Mouse (Mus musculus) mouse embryonic stem cell (cell line): ENCODE results near the gene Fgfr2.

ENCODE experiments used
- in situ Hi-C, 2 experiments: fragments of 300-500 bp; cut with MboI; formaldehyde crosslinking; loops; 1 replicate in 1 of 2; 3 replicates in 1 of 2; pipeline ENCODE4 v1.14.3; 2019 to 2020; ENCODE audit warnings: low sequenced_read_pairs in 2 of 2, low pct_unique_long_range_greater_than_20kb in 1 of 2, mixed read lengths in 1 of 2; ENCODE audit not compliant: unreplicated experiment in 1 of 2

Fgfr2 gene

DNA sequence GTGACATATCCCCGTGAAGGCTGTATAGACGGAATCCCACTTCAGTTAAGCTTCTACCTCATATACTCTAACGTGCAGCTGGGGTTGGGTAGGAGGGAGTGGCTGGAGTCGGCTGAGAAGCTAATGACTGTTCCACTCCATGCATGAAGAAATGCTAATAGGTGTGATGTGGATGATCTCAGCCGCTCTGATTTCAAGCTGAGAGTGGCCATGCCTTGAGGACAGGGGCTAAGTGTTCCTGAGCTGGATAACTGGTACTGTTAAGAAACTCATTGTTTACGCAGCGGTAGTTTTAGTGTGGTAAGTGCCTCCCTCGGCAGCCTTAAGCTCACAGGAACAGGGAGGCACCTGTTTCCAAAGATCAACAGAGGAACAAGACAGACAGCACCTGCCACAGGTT is 1819.8 kb downstream of the Fgfr2 start:
- in situ Hi-C loops = no loop called here

DNA sequence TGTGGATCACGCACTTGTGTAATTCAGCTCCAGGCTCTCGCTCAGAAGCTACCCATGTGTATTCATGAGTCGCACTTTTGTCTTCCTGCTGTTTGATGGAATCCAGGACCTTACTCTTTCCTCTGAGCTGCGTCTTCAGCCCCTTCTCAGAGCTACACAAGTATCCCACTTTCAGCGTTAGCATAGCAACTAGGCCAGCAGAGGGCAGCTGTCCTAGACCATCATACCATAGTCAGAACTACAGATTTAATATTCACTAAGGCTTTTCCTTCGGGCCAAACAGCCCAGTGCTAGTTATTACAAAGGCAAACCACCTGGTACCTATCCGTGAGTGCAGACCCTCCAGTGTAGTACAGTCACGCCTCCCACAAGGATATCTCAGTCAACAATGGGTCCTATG is 1826.0 kb downstream of the Fgfr2 start:
- in situ Hi-C loops = no loop called here

DNA sequence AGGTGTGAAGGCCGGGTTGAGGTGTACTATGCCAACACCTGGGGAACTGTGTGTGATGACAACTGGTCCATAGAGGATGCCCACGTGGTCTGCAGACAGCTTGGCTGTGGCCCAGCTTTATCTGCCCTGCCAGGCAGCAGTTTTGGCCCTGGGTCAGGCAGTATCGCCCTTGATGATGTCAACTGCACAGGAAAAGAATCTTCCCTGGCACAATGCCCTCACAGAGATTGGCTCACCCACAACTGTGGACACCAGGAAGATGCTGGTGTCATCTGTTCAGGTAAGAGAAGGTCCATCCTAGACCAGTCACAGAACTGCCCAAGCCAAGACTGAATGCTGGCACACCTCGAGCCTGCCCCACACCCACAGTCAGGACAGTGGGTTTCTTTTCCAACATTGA is 1857.3 kb downstream of the Fgfr2 start:
- in situ Hi-C loops = no loop called here

DNA sequence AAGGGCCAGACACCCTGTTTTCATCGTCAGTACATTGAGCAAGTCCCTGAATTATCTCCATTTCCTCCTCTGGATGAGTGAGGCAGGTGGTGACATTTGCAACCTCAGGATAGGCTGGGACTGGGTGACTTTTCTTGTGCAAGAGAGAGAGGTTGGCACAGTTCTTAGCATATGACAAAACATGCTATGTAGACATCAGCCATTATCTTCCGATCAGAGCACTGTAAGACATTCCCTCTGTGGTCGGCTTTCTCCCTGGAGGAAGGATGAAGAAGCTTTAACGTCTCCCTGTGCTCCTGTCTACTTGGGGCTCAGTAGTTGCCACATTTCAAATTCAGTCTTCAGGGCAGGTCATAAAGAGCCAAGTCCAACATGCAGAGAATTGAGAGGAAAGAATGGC is 1858.9 kb downstream of the Fgfr2 start:
- in situ Hi-C loops = no loop called here

DNA sequence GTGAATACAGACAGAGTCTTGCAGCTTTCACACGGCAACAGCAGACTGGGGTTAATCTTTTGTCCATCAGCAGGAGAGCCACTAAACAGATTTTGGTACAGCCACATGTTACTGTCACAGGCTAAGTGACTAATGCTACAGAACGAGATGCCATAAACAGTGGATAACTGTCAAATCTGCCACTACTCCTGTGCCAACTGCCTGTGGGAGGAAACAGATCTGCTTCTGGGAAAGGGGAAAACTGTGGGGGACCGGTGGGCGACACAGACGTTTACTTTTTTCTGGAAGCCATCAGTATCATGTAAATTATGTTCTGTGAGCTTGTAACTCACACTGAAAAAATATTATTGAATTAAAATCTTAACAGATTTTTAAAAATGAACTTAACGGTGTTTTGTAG is 1862.2 kb downstream of the Fgfr2 start:
- in situ Hi-C loops = no loop called here

DNA sequence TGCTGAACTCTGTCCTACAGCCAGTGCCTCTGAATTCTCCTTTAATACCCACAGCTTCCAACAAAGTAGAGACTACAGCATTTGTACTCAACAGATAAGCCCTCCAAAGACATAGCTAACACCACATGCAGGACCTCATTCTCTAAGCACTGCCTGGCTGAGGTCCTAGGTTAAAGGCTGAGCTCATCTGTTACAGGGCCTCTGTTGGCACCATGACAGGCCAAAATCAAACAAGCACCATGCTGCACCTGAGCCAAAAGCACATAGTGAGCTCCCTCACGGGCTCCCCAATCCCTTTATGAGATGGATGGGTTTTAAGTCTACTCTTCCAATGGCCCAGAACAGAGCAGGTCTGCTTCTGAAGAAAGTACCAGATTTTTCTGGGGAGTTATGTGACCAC is 1865.8 kb downstream of the Fgfr2 start:
- in situ Hi-C loops = no loop called here

DNA sequence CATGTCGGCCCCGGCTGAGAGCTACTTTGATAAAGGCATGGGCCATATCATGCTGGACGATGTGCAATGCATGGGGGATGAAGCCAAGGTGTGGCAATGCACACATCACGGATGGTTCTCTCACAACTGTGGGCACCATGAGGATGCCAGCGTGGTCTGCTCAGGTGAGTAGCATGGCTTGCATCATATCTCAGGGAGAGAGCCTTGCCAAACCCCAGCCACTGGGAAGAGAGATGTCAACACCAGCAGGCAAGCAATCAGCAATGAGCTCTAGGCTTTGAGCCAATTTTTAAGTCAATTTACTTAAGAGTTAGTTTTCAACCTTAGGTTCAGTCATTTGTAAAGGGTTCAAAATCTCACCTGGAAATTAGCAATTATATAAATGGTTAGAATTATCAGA is 1866.3 kb downstream of the Fgfr2 start:
- in situ Hi-C loops = no loop called here

DNA sequence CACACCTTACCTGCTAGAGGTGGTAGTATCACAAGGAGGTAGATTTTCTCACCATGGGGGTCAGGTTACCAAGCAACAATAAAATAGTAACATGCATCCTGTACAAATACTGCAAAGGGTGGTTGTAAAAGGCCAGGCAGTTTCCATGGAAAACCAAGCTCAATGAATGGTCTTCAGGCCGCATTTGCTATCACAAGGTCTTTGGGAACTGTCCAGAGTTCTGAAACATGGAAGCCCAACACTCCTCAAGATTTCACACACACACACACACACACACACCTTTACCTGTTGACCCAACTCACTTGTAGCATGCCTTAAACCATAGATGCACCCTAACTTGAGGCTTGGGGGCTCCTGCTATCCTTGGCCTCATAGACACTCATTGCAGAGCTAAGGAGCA is 1878.2 kb downstream of the Fgfr2 start:
- in situ Hi-C loops = no loop called here

DNA sequence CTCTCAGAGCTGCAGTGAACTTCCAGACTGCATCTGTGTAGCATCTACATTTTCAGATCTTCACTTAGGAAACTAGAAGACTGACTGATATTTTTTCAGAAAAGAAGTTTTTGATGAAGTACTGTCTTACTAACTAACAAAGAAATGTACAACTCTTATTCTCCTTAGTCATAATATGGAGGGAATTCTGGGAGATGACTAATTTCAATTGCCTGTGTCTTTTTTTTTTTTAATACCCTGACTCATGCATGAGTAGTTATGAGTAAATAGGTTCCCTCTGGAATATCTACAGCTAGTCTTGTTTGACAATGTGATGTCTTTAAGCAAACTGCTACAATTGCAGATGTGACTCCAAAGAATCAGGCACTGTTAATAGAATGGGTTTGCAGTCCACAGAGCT is 1887.1 kb downstream of the Fgfr2 start:
- in situ Hi-C loops = no loop called here

DNA sequence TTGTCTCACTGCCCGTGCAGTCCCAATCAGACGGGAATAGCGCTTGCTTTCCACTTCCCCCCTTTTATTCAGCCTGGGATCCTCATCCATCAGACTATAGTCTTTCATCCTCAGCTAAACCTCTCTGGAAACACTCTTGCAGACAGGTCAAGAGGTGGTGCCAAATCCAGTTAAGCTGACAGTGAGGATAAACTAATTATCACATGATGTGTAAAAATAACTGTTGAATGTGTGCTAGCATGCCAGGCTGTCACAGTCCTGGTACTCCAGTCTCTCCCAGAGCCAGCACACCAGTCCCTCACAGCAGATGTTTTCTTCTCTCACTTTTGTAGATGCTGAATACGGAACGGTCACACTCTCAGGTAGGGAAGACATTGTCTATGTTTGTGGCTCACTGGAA is 1900.1 kb downstream of the Fgfr2 start:
- in situ Hi-C loops = no loop called here

DNA sequence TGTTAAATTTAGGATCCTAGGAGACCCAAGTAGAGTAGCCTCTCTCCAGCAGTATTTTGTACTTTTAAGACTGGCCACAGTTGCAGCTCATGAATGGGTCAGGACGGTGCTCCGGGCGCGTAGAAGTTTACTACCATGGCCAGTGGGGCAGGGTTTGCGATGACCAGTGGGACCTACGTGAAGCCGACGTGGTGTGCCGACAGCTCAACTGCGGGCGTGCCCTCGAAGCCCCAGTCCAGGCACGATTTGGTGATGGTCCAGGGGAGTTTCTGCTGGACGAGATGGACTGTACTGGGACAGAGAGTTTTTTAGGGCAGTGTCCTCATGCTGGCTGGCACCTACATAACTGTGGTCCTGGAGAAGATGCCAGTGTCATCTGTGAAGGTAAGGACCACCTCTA is 1935.2 kb downstream of the Fgfr2 start:
- in situ Hi-C loops = no loop called here

DNA sequence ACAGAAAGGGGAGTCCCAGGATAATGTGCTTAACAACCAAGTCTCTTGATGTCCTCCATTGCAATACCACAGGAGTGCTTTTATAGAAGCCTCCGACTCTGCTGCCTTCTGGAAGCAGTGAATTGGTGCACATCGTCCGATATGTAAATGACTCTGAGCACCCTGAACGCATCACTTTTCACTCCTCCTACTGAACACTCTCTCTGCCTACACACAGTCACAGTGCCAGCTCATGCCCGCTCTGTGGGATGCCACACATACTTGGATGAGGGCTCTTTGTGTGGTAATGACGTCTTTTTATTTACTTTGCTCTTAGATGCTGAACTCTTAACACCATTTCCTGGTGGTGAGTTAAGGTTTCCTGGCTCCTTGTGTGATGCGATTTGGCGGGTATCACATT is 1936.1 kb downstream of the Fgfr2 start:
- in situ Hi-C loops = no loop called here

DNA sequence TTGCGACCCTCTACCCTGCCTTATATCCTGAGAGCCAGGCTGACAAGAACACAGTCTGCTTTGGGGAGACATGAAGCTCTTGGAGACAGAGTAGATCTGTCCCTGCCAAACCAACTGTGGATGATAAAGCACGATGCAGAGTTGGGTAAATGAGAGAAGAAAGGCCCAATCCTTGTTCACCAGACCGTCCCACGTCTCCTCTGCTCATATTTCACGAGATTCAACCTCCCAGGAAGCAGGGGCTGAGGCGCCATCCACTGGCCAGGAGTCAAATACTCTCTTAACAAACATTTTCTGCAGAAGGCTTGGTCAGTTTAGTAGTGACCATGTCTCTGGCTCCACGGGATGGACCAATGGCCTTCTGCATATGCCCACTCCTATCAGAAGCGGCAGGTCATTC is 1938.8 kb downstream of the Fgfr2 start:
- in situ Hi-C loops = no loop called here

DNA sequence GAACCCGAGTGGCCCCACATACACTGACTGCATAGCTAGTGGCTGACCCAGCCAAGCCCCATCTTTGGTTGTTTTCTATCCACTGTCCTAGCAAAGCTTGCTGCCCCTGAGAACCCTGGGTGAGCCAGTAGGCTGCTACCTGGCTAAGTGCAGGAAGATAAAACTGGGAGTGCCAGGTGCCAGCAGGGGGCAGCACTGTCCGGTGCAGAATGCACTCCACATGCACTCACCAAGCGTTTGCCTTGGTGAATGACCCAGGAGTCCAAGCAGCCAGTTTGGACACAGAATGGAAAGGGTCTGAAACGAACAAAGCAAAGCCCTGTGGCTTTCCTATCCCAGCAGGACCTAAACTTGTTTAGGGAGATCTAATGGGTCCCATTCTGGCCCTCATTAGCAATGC is 1940.5 kb downstream of the Fgfr2 start:
- in situ Hi-C loops = no loop called here

DNA sequence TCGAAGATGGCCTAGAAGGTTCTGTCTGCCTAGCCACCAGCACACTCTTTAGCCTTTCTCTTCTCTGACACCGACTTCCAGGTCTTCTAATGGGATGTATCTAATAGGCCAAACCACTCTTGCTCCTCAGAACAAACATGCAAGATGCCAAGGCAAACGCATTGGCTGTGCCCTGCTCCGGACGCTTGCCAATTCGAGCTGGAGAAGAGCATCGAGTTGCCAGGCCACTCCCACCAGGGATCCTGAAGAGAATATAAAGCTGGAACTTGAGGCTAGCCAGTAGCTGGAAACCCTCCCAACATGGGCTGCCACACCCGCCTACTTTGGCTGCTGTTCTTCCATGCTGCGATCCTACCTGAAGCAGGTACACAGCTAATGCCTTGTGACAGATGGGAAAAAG is 1949.0 kb downstream of the Fgfr2 start, which contains the start of gene 5430419D17Rik:
TSS of gene 5430419D17Rik (plus strand) at position 282 of the 400 bp plus-strand sequence.
- in situ Hi-C loops = no loop called here

DNA sequence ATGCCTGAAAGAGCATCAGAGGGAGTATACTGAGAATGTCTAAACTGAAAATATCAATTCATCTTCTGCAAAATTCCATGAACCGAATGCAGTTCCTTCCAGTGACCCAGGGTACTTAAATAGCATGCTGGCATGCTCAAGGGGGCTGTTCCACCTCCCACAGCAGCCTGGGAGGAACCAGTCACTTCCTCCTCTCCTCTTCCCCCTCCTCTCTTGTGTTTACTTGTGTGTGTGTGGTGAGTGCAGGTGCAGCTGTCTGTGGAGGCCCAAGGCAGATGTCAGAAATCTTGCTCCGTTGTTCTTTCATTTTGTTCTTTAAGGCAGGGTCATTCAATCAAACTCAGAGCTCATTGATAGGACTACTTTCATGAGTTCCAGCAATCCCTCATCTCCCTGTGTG is 1954.1 kb downstream of the Fgfr2 start:
- in situ Hi-C loops = no loop called here

DNA sequence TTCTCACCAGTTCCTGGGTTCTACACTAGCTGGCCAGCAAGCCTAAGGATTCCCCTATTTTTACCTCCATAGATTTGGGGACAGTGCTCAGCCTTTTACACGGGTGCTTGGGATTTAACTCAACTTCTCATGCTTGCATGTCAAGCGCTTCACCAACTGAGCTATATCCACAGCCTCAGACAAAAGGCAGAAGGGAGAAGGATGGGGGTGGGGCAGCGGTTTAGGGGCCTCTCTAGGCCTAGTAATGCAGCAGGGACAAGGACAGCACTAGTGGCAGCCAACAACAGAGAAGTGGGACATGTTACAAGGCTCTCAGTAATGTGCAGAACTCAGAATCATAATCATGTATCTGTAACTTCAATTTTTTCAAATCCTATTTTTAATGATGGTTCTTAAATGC is 1955.4 kb downstream of the Fgfr2 start:
- in situ Hi-C loops = no loop called here

DNA sequence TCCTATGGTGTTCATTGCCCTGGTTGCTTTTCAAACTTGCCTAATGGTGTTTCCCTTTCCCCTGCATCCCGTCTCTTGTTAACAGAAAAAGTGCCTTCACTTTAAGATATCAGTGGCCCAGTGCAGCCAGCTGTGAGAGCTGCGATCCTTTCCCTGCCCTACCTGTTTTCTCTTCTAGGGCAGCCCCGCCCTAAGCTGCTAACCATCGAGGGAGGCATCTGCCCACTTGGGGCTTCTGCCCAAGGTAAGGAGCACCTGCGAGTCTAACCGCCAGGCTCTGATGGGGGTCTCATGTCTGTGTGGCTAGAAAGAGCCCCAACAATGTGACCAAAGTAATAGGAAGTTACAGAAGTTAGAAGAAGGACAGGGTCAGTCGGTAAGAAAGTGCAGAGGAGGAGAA is 1960.9 kb downstream of the Fgfr2 start:
- in situ Hi-C loops = no loop called here

DNA sequence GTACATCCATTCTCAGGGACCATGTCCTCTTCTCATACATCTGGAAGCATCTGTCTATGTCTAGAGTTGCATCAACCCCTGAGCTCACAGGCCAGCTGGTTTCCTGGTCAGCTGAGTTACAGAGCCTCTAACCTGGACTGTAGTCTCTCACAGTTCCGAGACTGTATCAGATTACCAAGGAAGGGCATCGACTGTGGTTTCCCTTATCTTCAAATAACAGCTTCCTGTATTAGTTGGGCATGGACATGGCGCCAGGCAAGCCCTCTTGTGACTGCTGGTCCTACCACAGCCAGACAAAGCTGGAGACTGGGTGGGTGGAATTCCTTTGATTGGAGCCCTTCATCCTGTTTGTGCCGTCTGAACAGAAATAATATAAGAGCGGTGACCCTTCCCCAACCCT is 1970.1 kb downstream of the Fgfr2 start:
- in situ Hi-C loops = no loop called here

DNA sequence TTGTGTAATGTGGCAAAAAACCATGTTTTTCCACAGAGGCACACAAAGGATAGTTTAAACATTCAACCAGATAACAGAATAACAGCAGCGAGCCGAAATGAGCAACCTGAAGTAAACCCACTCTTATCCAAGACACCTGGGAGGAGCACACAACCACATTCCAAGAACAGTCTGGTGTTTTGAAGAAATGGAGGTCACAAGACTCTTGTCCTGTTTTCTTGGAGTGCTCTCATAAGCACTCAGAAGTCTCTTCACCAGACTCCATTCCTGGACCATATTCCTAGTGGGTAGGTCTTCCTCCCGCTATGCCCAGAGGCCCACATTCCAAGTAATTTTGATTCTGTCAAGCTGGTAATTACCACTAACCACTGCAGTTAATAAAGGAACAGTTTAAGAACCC is 1973.0 kb downstream of the Fgfr2 start:
- in situ Hi-C loops = no loop called here

DNA sequence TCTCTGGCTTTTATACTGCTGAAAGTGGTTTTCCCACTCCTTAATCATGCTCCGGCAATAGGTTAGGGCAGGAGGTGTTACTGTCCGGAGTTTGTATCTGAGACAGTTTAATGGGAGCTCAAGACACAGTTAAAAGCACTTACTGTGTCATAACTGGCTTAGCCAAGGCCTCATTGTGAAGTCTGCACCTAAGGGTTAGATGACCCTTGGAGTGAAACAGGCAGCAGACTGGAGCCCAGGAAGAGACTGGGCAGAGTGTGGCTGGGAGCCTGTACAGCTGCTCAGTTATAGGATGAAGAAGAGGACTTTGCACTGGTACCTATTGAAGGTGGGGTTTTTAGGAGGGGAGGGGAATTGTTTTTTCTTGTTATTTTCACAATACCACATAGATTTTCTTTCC is 1976.9 kb downstream of the Fgfr2 start, which contains the start of gene 4933402N03Rik:
TSS of gene 4933402N03Rik (minus strand) at position 101 of the 400 bp plus-strand sequence.
- in situ Hi-C loops = no loop called here
